Mouse (Mus musculus): Measurements from ENCODE around the gene Mrps10. TPM values are rescaled to one million over a fixed set of nuclear protein-coding genes. Genes with fewer than 3 reads are reported as not detected.

Gene Mrps10
- 65.7 and 67.4 TPM in 2 replicates for polyA plus RNA-seq (2015; fragmentation: Nextera tagmentation; extraction: Ambion mirVana)

DNA sequence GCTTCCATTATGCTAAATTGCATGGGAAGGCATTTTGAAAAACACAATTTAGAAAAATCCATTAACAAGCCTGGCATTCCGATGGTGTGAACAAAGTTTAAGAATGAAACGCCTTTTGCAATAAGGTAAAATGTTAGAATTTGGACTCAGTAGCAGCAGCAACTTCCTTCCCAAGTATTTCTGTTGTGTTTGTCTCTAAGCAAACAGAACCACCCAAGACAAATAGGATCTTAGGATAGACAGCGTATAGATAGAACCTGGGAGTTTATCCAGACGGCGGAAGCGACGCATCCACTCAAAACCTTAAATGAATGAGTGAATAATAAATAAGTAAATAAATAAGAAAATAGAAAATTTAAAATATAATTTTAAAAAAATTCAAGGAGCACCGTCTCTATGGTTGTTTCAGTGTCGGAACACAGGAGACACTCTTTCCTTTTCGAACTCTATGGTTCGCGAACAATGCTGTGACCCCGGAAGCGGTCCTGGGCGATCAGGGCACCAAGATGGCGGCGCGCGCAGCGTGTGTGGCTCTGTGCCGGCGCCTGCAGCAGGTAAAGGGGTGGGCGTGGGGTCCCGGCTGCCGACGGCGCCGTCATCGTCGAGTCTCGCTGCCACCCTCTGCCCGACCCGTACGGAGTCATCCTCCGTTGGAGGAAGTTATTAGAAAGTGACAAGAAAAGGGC, at the start of gene Mrps10:
Gene Mrps10, plus strand, starts transcription at position 487 of the 686 bp plus-strand sequence.
- WGBS, result 3% methylated on average over 35 of the region's 35 CpGs
- Histone ChIP-seq H3K27ac (ENCODE audit: low read length) (no peak within 1 kb of the TSS), H3K9me3 (replicated peaks; ENCODE audit: control insufficient read depth, low read length) (no peaks in the 10 kb centered on the region), H3K4me1 (ENCODE audit: control insufficient read depth, insufficient read depth, low read length) (peaks cover 11% of the 10 kb centered on the region), H3K27me3 (ENCODE audit: control insufficient read depth, insufficient read depth, low read length) (no peaks in the 10 kb centered on the region; the same call in 1 of the 2 replicates), H3K4me3 (ENCODE audit: low read length) (peak within 1 kb of the TSS; percentile 68), H3K4me2 (ENCODE audit: low read depth, low read length) (peak within 1 kb of the TSS; percentile 93), H3K36me3 (ENCODE audit: control insufficient read depth, insufficient read depth) (peaks cover 9% of the 10 kb centered on the region; the same call in 1 of the 2 replicates), H3K9ac (ENCODE audit: low read length) (peak within 1 kb of the TSS; percentile 80)
- ATAC-seq (replicated peaks; ENCODE audit: extremely low read depth, insufficient read depth, low FRiP score), result peak; percentile 81

GRCm38 (mm10) chr17:47318972-47319625, 49.6 kb upstream of the Mrps10 start:
- H3K4me2 ChIP-seq (ENCODE audit: low read depth, low read length), result no peak overlapping the region
- H3K36me3 ChIP-seq (ENCODE audit: control insufficient read depth, insufficient read depth), result peaks cover 26% of the 10 kb centered on the region
- no peak overlapping the region for H3K4me3 ChIP-seq (ENCODE audit: low read length)
- no peak overlapping the region for H3K27ac ChIP-seq (ENCODE audit: low read length)
- H3K4me1 ChIP-seq (ENCODE audit: control insufficient read depth, insufficient read depth, low read length), result 0 out of 2 replicates have a peak, but pooled peaks cover 3% of the 10 kb centered on the region
- no peaks in the 10 kb centered on the region for H3K9me3 ChIP-seq (replicated peaks; ENCODE audit: control insufficient read depth, low read length)
- no peak overlapping the region for H3K9ac ChIP-seq (ENCODE audit: low read length)
- no peak for ATAC-seq (replicated peaks; ENCODE audit: extremely low read depth, insufficient read depth, low FRiP score)
- 70% methylated on average over 20 of the region's 20 CpGs for WGBS
- no peaks in the 10 kb centered on the region for H3K27me3 ChIP-seq (ENCODE audit: control insufficient read depth, insufficient read depth, low read length)

- H3K4me2 ChIP-seq (ENCODE audit: low read depth, low read length), result no peak overlapping the region
- H3K4me3 ChIP-seq (ENCODE audit: low read length), result no peak overlapping the region
- WGBS, result 92% methylated on average over 12 of the region's 12 CpGs
- no peaks in the 10 kb centered on the region for H3K27me3 ChIP-seq (ENCODE audit: control insufficient read depth, insufficient read depth, low read length)
- no peak overlapping the region for H3K9ac ChIP-seq (ENCODE audit: low read length)
- H3K4me1 ChIP-seq (ENCODE audit: control insufficient read depth, insufficient read depth, low read length), result 0 out of 2 replicates have a peak, but pooled peaks cover 3% of the 10 kb centered on the region
- ATAC-seq (replicated peaks; ENCODE audit: extremely low read depth, insufficient read depth, low FRiP score), result no peak
- H3K36me3 ChIP-seq (ENCODE audit: control insufficient read depth, insufficient read depth), result peaks cover 19% of the 10 kb centered on the region
- H3K9me3 ChIP-seq (replicated peaks; ENCODE audit: control insufficient read depth, low read length), result no peaks in the 10 kb centered on the region
- no peak overlapping the region for H3K27ac ChIP-seq (ENCODE audit: low read length)
Observed at GRCm38 (mm10) chr17:47319761-47320160, 48.9 kb upstream of the Mrps10 start.

GRCm38 (mm10) chr17:47322128-47322990, 46.3 kb upstream of the Mrps10 start:
- 81% methylated on average over 22 of the region's 22 CpGs for WGBS
- peaks cover 13% of the 10 kb centered on the region for H3K36me3 ChIP-seq (ENCODE audit: control insufficient read depth, insufficient read depth)

GRCm38 (mm10) chr17:47322991-47323295, 45.7 kb upstream of the Mrps10 start:
- Histone ChIP-seq H3K4me2 (ENCODE audit: low read depth, low read length) (no peak overlapping the region), H3K9me3 (replicated peaks; ENCODE audit: control insufficient read depth, low read length) (no peaks in the 10 kb centered on the region), H3K27me3 (ENCODE audit: control insufficient read depth, insufficient read depth, low read length) (no peaks in the 10 kb centered on the region), H3K27ac (ENCODE audit: low read length) (no peak overlapping the region), H3K9ac (ENCODE audit: low read length) (no peak overlapping the region), H3K4me1 (ENCODE audit: control insufficient read depth, insufficient read depth, low read length) (no peaks in the 10 kb centered on the region), H3K4me3 (ENCODE audit: low read length) (no peak overlapping the region), H3K36me3 (ENCODE audit: control insufficient read depth, insufficient read depth) (peaks cover 18% of the 10 kb centered on the region)
- WGBS, result 83% methylated on average over 6 of the region's 6 CpGs
- ATAC-seq (replicated peaks; ENCODE audit: extremely low read depth, insufficient read depth, low FRiP score), result no peak

More at GRCm38 (mm10) chr17:47322128-47322990, 46.3 kb upstream of the Mrps10 start:
- no peak overlapping the region for H3K9ac ChIP-seq (ENCODE audit: low read length)
- H3K27me3 ChIP-seq (ENCODE audit: control insufficient read depth, insufficient read depth, low read length), result no peaks in the 10 kb centered on the region
- no peak overlapping the region for H3K4me3 ChIP-seq (ENCODE audit: low read length)
- no peaks in the 10 kb centered on the region for H3K9me3 ChIP-seq (replicated peaks; ENCODE audit: control insufficient read depth, low read length)
- ATAC-seq (replicated peaks; ENCODE audit: extremely low read depth, insufficient read depth, low FRiP score), result no peak
- H3K4me1 ChIP-seq (ENCODE audit: control insufficient read depth, insufficient read depth, low read length), result no peaks in the 10 kb centered on the region
- no peak overlapping the region for H3K4me2 ChIP-seq (ENCODE audit: low read depth, low read length)
- H3K27ac ChIP-seq (ENCODE audit: low read length), result no peak overlapping the region

DNA sequence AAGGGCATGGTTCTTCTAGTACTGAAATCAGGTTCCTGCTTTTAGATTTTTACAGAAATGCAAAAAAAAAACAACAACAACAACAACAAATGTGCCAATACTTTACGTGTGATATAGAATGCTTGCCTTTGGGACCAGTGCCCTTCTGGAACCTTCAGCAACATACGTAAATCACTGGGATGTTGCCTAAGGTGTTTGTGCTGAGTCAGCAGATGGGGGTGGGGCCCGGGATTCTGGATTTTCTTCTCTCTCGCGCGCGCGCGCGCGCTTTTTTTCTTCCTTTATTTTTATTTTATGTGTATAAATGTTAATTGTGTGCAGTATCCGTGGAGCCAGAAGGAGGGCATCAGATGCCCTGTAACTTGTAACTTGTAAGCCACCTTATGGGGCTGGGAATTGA, 41.1 kb upstream of the Mrps10 start:
- Histone ChIP-seq H3K36me3 (ENCODE audit: control insufficient read depth, insufficient read depth) (peaks cover 17% of the 10 kb centered on the region), H3K4me1 (ENCODE audit: control insufficient read depth, insufficient read depth, low read length) (peaks cover 4% of the 10 kb centered on the region; the same call in 1 of the 2 replicates), H3K27me3 (ENCODE audit: control insufficient read depth, insufficient read depth, low read length) (no peaks in the 10 kb centered on the region), H3K9me3 (replicated peaks; ENCODE audit: control insufficient read depth, low read length) (no peaks in the 10 kb centered on the region), H3K4me2 (ENCODE audit: low read depth, low read length) (no peak overlapping the region), H3K27ac (ENCODE audit: low read length) (no peak overlapping the region), H3K4me3 (ENCODE audit: low read length) (no peak overlapping the region), H3K9ac (ENCODE audit: low read length) (no peak overlapping the region)
- ATAC-seq (replicated peaks; ENCODE audit: extremely low read depth, insufficient read depth, low FRiP score), result no peak
- WGBS, result 92% methylated on average over 12 of the region's 12 CpGs

GRCm38 (mm10) chr17:47327969-47328368, 40.7 kb upstream of the Mrps10 start:
- peaks cover 4% of the 10 kb centered on the region; the same call in 1 of the 2 replicates for H3K4me1 ChIP-seq (ENCODE audit: control insufficient read depth, insufficient read depth, low read length)

GRCm38 (mm10) chr17:47328552-47329343, 39.9 kb upstream of the Mrps10 start:
- no peak overlapping the region for H3K4me3 ChIP-seq (ENCODE audit: low read length)
- WGBS, result 78% methylated on average over 26 of the region's 26 CpGs
- 0 out of 2 replicates have a peak, but pooled peaks have one; percentile 14 for ATAC-seq (replicated peaks; ENCODE audit: extremely low read depth, insufficient read depth, low FRiP score)

More at GRCm38 (mm10) chr17:47327969-47328368, 40.7 kb upstream of the Mrps10 start:
- H3K4me2 ChIP-seq (ENCODE audit: low read depth, low read length), result no peak overlapping the region
- H3K9me3 ChIP-seq (replicated peaks; ENCODE audit: control insufficient read depth, low read length), result no peaks in the 10 kb centered on the region
- H3K36me3 ChIP-seq (ENCODE audit: control insufficient read depth, insufficient read depth), result peaks cover 17% of the 10 kb centered on the region
- WGBS, result 72% methylated on average over 7 of the region's 7 CpGs
- H3K9ac ChIP-seq (ENCODE audit: low read length), result no peak overlapping the region
- H3K27me3 ChIP-seq (ENCODE audit: control insufficient read depth, insufficient read depth, low read length), result no peaks in the 10 kb centered on the region
- no peak overlapping the region for H3K27ac ChIP-seq (ENCODE audit: low read length)
- H3K4me3 ChIP-seq (ENCODE audit: low read length), result no peak overlapping the region
- no peak for ATAC-seq (replicated peaks; ENCODE audit: extremely low read depth, insufficient read depth, low FRiP score)

More at GRCm38 (mm10) chr17:47328552-47329343, 39.9 kb upstream of the Mrps10 start:
- H3K4me1 ChIP-seq (ENCODE audit: control insufficient read depth, insufficient read depth, low read length), result peaks cover 4% of the 10 kb centered on the region; the same call in 1 of the 2 replicates
- H3K4me2 ChIP-seq (ENCODE audit: low read depth, low read length), result no peak overlapping the region
- no peaks in the 10 kb centered on the region for H3K9me3 ChIP-seq (replicated peaks; ENCODE audit: control insufficient read depth, low read length)
- no peak overlapping the region for H3K27ac ChIP-seq (ENCODE audit: low read length)
- peaks cover 13% of the 10 kb centered on the region for H3K36me3 ChIP-seq (ENCODE audit: control insufficient read depth, insufficient read depth)
- no peaks in the 10 kb centered on the region for H3K27me3 ChIP-seq (ENCODE audit: control insufficient read depth, insufficient read depth, low read length)
- no peak overlapping the region for H3K9ac ChIP-seq (ENCODE audit: low read length)

All from heart, embryonic 16.5 days (tissue).